7 mouse cellular contexts compared by ENCODE assay signal in the genomic region with DNA sequence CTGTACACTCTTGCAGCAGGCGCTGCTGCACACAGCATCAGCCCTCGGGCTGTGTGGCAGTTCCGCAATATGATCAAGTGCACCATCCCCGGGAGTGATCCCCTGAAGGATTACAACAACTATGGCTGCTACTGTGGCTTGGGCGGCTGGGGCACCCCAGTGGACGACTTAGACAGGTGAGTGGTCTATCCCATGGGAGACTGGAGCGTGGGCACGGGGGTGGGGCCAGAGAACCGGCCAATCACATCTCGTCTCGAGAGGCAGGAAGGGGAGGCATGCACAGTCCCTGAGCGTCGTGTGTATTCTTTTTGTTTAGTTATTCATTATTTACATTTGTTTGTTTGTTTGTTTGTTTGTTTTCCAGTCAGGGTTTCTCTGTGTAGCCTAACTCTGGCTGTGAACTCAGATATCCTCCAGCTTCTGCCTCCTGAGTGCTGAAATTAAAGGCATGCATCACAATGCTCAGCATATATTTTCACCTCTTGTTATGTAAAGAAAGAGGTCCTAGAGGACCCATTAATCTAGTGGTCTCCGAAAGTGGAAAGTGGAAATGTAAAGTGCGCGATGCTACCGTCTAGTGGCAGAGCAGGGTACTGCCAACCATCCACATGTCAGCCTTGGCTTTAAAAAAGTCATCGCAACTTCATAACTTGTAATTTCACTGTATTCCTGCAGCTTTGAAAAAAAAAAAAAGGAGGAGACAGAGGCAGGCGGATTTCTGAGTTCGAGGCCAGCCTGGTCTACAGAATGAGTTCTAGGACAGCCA. TPM values are rescaled to one million over a fixed set of nuclear protein-coding genes. Genes with fewer than 3 reads are reported as not detected.
DNase-seq lines count a peak whose midpoint lies in the region; ATAC-seq and TF ChIP-seq lines count a peak whose summit lies in the region.

No protein-coding gene starts in this region.

- intact Hi-C loops in heart, postnatal 10 days (cut with DNase I) = no loop called here

- WGBS in limb, embryonic 11.5 days = 40% methylated on average over 20 of the region's 20 CpGs
- WGBS in neural tube, embryonic 11.5 days = 41% methylated on average over 20 of the region's 20 CpGs

- H3K9me3 ChIP-seq in E14TG2a.4 (ENCODE audit: low read length) = no peaks in the 10 kb centered on the region
- no peaks in the 10 kb centered on the region for H3K9me3 ChIP-seq in limb, embryonic 11.5 days (ENCODE audit: control insufficient read depth, low read length)
- H3K9me3 ChIP-seq in neural tube, embryonic 11.5 days (ENCODE audit: control insufficient read depth, low read length) = no peaks in the 10 kb centered on the region

- TF ChIP-seq CTCF in E14TG2a.4 (conservative IDR thresholded peaks at IDR 0.05; ENCODE audit: low read length) = peak; percentile 39

- no peaks in the 10 kb centered on the region for H3K27me3 ChIP-seq in E14TG2a.4 (ENCODE audit: insufficient read depth, low read length)
- no peaks in the 10 kb centered on the region for H3K27me3 ChIP-seq in limb, embryonic 11.5 days (ENCODE audit: control insufficient read depth, insufficient read depth, low read length)
- no peaks in the 10 kb centered on the region for H3K27me3 ChIP-seq in neural tube, embryonic 11.5 days (ENCODE audit: control insufficient read depth, insufficient read depth, low read length)

- ATAC-seq in limb, embryonic 11.5 days (ENCODE audit: insufficient number of reproducible peaks, low FRiP score, low TSS enrichment, low read depth) = peak; percentile 44; the same call in 1 of the 2 replicates
- no peak for ATAC-seq in neural tube, embryonic 11.5 days (ENCODE audit: insufficient read depth, low FRiP score, low TSS enrichment)

- H3K4me2 ChIP-seq in limb, embryonic 11.5 days (ENCODE audit: low read depth, severe bottlenecking) = peak overlapping the region; percentile 15; the same call in 1 of the 2 replicates
- H3K4me2 ChIP-seq in neural tube, embryonic 11.5 days (ENCODE audit: low read depth) = no peak overlapping the region

- H3K36me3 ChIP-seq in E14TG2a.4 (ENCODE audit: insufficient read depth, low read length) = peaks cover 91% of the 10 kb centered on the region
- H3K36me3 ChIP-seq in limb, embryonic 11.5 days (ENCODE audit: control insufficient read depth, insufficient read depth, low read length) = no peaks in the 10 kb centered on the region
- H3K36me3 ChIP-seq in neural tube, embryonic 11.5 days (ENCODE audit: control insufficient read depth, insufficient read depth, low read length) = no peaks in the 10 kb centered on the region

- H3K4me3 ChIP-seq in E14TG2a.4 (replicated peaks; ENCODE audit: low read length) = peak overlapping the region; percentile 49
- no peak overlapping the region for H3K4me3 ChIP-seq in limb, embryonic 11.5 days (ENCODE audit: low read depth, low read length)
- H3K4me3 ChIP-seq in neural tube, embryonic 11.5 days (ENCODE audit: low read depth, low read length) = no peak overlapping the region

- DNase-seq in kidney, adult 18-20 months = peak; percentile 70
- DNase-seq in kidney, adult 9 months = no peak
- DNase-seq in brain, adult 2 months (ENCODE audit: low read depth, low spot score) = peak; percentile 43
- peak; percentile 54 to 78 for DNase-seq in heart, postnatal 10 days
- peak; percentile 80 for DNase-seq in limb, embryonic 11.5 days (ENCODE audit: low spot score)
- DNase-seq in neural tube, embryonic 11.5 days (ENCODE audit: low spot score) = peak; percentile 76

- H3K9ac ChIP-seq in limb, embryonic 11.5 days (ENCODE audit: low read length) = no peak overlapping the region
- no peak overlapping the region for H3K9ac ChIP-seq in neural tube, embryonic 11.5 days (ENCODE audit: low read length)

- H3K27ac ChIP-seq in limb, embryonic 11.5 days (replicated peaks; ENCODE audit: low read depth, low read length) = no peak overlapping the region
- no peak overlapping the region for H3K27ac ChIP-seq in neural tube, embryonic 11.5 days (ENCODE audit: low read depth, low read length)

- H3K4me1 ChIP-seq in E14TG2a.4 (replicated peaks; ENCODE audit: low read depth, low read length) = peaks cover 85% of the 10 kb centered on the region
- 0 out of 2 replicates have a peak, but pooled peaks cover 7% of the 10 kb centered on the region for H3K4me1 ChIP-seq in limb, embryonic 11.5 days (ENCODE audit: control insufficient read depth, insufficient read depth, low read length)
- H3K4me1 ChIP-seq in neural tube, embryonic 11.5 days (ENCODE audit: control insufficient read depth, insufficient read depth, low read length) = 0 out of 2 replicates have a peak, but pooled peaks cover 2% of the 10 kb centered on the region

RNA-seq across cellular contexts. Expression of gene Pla2g1b, which starts 4.9 kb away (rescaled TPM):
- total RNA-seq in heart, postnatal 10 days (2021) = not detected
- polyA plus RNA-seq in limb, embryonic 11.5 days (2014; fragmentation: Nextera tagmentation; extraction: Ambion mirVana) = not detected in 2 replicates
- polyA plus RNA-seq in neural tube, embryonic 11.5 days (2014; fragmentation: Nextera tagmentation; extraction: Ambion mirVana) = not detected in 2 replicates

RNA-seq across cellular contexts. Expression of gene Sirt4, which starts 13.6 kb away (rescaled TPM):
- total RNA-seq in heart, postnatal 10 days (2021) = 10 to 100 TPM; 14.3 to 20.2 TPM
- polyA plus RNA-seq in limb, embryonic 11.5 days (2014; fragmentation: Nextera tagmentation; extraction: Ambion mirVana) = 19.2 and 19.7 TPM in 2 replicates
- polyA plus RNA-seq in neural tube, embryonic 11.5 days (2014; fragmentation: Nextera tagmentation; extraction: Ambion mirVana) = 15.5 and 23.5 TPM in 2 replicates

RNA-seq across cellular contexts. Expression of gene Pxn, which starts 35.5 kb away (rescaled TPM):
- total RNA-seq in heart, postnatal 10 days (2021) = 10 to 100 TPM; 58.9 to 64.7 TPM
- polyA plus RNA-seq in limb, embryonic 11.5 days (2014; fragmentation: Nextera tagmentation; extraction: Ambion mirVana) = 13.5 and 17.7 TPM in 2 replicates
- polyA plus RNA-seq in neural tube, embryonic 11.5 days (2014; fragmentation: Nextera tagmentation; extraction: Ambion mirVana) = 13.3 and 13.7 TPM in 2 replicates

RNA-seq across cellular contexts. Expression of gene Msi1, which starts 41.5 kb away (rescaled TPM):
- 1 to 10 TPM; 3.1 to 4.3 TPM for total RNA-seq in heart, postnatal 10 days (2021)
- 45.9 and 48.3 TPM in 2 replicates for polyA plus RNA-seq in limb, embryonic 11.5 days (2014; fragmentation: Nextera tagmentation; extraction: Ambion mirVana)
- 138 and 147 TPM in 2 replicates for polyA plus RNA-seq in neural tube, embryonic 11.5 days (2014; fragmentation: Nextera tagmentation; extraction: Ambion mirVana)
